Mouse (Mus musculus): ENCODE data around the gene Rilpl1. TPM values are rescaled to one million over a fixed set of nuclear protein-coding genes. Genes with fewer than 3 reads are reported as not detected.

Rilpl1 gene
- polyA plus RNA-seq, 1 experiment from 2014 or later = 11.6 TPM

DNA sequence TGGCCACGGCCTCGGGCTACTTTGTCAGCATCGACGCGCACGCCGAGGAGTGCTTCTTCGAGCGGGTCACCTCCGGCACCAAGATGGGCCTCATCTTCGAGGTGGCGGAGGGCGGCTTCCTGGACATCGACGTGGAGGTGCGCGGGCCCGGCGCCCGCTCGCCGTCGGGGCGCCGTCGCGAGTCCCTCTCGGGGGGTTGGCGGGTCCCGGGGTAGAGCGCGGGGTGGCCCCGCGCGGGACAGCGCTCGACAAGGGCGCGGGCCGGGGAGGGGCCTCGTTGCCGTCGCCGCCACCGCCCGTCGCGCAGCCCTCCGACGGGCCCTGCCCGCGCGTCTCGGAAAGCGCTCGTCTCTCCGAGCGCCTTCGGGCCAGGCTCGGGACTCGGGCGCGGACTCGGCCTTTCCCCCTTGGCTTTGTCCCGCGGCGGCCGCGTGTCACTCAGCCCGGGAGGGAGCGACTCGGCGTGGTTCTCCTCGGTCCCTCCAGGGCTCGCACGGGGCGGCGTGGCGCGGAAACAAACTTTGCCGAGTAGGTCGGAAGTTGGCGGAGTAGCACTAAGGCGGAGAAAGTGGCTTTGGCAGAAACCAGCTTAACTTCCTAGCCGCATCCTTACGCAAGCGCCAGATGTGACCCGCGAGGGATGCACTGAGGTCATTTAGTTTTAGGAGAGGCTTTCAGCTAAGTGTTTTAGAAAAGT lies 9.9 kb upstream of the Rilpl1 start:
- H3K9me3 ChIP-seq = no peaks in the 10 kb centered on the region
- H3K4me2 ChIP-seq (replicated peaks) = peak overlapping the region; percentile 87
- peak overlapping the region; percentile 68 for H3K27ac ChIP-seq (replicated peaks)
- no peaks in the 10 kb centered on the region for H3K27me3 ChIP-seq
- peak overlapping the region; percentile 62 for H3K9ac ChIP-seq (replicated peaks)
- ATAC-seq (replicated peaks) = peak; percentile 80
- under 1% methylated on average over 82 of the region's 89 CpGs for WGBS
- peaks cover 22% of the 10 kb centered on the region for H3K4me1 ChIP-seq
- peak overlapping the region; percentile 97 for H3K4me3 ChIP-seq
- peaks cover 26% of the 10 kb centered on the region for H3K36me3 ChIP-seq

DNA sequence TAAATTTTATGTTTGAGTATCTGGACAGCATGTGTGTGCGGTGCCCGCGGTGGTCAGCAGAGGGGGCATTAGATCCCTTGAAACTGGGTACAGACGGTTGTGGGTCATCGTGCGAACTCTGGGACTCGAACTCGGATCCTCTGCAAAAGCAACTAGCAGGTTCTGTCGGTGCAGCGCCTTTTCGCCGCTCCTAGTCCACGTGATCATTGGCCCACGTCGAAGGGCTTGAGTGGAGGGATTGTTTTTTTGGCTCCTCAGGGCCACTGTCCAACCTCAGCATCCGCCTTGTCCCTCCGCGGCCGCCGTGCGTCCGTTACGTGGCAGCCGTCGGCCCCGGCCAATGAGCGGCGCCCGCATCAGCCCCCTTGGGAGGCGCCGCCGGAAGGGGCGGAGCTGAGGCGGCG lies 9.2 kb upstream of the Rilpl1 start, which contains the start of gene Tmed2:
Tmed2 (plus strand) TSS at position 313 of the 404 bp plus-strand sequence.
- H3K4me1 ChIP-seq = peaks cover 22% of the 10 kb centered on the region
- H3K9ac ChIP-seq (replicated peaks) = peak within 1 kb of the TSS; percentile 62
- peak within 1 kb of the TSS; percentile 68 for H3K27ac ChIP-seq (replicated peaks)
- peak; percentile 97 for ATAC-seq (replicated peaks)
- H3K4me2 ChIP-seq (replicated peaks) = peak within 1 kb of the TSS; percentile 87
- H3K36me3 ChIP-seq = peaks cover 20% of the 10 kb centered on the region
- H3K27me3 ChIP-seq = no peaks in the 10 kb centered on the region
- H3K4me3 ChIP-seq = peak within 1 kb of the TSS; percentile 97
- WGBS = under 1% methylated on average over 35 of the region's 35 CpGs
- H3K9me3 ChIP-seq = no peaks in the 10 kb centered on the region

DNA sequence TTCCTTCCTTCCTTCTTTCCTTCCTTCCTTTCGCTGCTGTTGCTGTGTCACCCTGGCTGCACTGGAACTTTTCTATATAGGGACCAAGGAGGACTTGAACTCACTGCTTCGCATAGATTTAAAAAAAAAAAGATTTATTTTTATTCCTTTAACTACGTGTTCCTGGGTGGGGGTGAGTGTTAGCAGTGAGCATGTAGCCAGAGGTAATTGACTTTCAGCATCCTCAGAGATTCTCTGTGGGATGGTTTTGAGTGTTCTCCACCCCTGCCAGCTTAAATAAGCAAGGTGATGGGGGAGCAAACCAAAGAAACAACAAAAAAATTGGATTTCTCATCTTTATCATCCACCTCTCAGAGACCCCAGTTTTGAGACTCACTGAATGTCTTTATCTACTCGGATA lies 8.7 kb upstream of the Rilpl1 start:
- peak overlapping the region; percentile 33 for H3K4me2 ChIP-seq (replicated peaks)
- no peaks in the 10 kb centered on the region for H3K27me3 ChIP-seq
- no peaks in the 10 kb centered on the region for H3K9me3 ChIP-seq
- H3K4me3 ChIP-seq = peak overlapping the region; percentile 97
- peak overlapping the region; percentile 22; the same call in 1 of the 2 replicates for H3K9ac ChIP-seq (replicated peaks)
- peak overlapping the region; percentile 68 for H3K27ac ChIP-seq (replicated peaks)
- H3K4me1 ChIP-seq = peaks cover 22% of the 10 kb centered on the region
- no peak for ATAC-seq (replicated peaks)
- WGBS = 74% methylated on average over 4 of the region's 4 CpGs
- H3K36me3 ChIP-seq = peaks cover 15% of the 10 kb centered on the region

DNA sequence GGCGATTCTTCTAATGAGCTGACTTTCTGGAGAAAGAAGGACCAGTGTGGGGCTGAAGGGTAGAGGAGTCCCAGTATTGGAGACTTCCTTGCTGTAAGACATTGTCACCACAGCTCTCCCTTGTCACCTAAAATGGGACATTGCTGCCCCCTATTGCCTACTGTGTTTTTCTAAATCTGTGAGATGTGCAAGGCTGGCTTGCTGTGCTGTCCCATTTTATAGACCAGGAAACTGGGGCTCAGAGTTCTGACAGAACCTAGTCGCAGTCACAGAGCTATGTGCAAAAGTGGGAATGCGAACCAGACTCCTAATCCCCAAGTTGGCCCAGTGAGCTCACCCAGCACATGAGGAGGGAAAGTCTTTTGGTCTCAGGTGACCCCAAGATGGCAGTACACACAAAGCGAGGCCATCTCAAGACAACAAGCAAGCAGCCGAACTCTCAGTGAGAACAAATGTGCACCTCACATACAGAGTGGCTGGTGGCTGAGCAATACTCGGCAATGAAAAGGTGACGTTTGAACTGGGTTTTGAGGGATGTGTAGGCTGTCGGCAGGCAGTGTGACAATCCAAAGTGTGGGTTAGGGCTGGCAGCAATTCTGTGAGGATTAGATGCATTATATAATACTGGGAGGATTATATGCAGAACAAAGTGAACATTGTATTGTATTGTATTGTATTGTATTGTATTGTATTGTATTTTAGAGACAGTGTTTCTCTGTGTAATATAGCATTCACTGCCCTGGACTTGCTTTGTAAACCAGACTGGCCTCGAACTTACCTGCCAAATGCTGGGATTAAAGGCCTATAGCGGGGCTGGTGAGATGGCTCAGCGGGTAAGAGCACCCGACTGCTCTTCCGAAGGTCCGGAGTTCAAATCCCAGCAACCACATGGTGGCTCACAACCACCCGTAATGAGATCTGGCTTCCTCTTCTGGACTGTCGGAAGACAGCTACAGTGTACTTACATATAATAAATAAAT lies 7.9 kb upstream of the Rilpl1 start:
- 77% methylated on average over 16 of the region's 16 CpGs for WGBS
- no peak overlapping the region for H3K4me3 ChIP-seq
- H3K9ac ChIP-seq (replicated peaks) = no peak overlapping the region
- no peaks in the 10 kb centered on the region for H3K27me3 ChIP-seq
- no peaks in the 10 kb centered on the region for H3K9me3 ChIP-seq
- peaks cover 22% of the 10 kb centered on the region for H3K4me1 ChIP-seq
- H3K4me2 ChIP-seq (replicated peaks) = no peak overlapping the region
- H3K27ac ChIP-seq (replicated peaks) = no peak overlapping the region
- no peak for ATAC-seq (replicated peaks)
- peaks cover 7% of the 10 kb centered on the region for H3K36me3 ChIP-seq

DNA sequence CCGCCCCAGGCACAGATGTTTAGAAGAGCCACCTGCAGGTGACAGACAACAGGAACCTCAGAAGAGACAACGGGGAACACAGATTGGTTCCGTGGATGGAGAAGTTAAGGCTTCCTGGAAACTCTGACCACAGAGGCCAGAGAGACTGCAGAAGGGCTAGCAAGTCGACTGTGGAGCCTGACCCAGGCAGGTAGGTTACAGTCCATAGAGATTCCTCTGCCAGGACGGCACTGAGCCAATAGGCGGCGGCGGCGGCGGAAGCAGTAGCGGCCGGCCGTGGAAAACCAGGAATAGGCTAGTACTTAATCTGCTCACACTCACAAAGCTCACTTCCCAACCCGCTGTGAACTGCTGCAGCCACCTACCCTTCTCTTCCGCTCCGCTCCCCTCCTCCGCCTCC lies 5.6 kb upstream of the Rilpl1 start:
- no peaks in the 10 kb centered on the region for H3K27me3 ChIP-seq
- ATAC-seq (replicated peaks) = no peak
- no peak overlapping the region for H3K27ac ChIP-seq (replicated peaks)
- WGBS = 2% methylated on average over 16 of the region's 17 CpGs
- 0 out of 2 replicates have a peak overlapping the region, but pooled peaks have one; percentile 12 for H3K4me2 ChIP-seq (replicated peaks)
- H3K4me1 ChIP-seq = peaks cover 12% of the 10 kb centered on the region
- H3K9me3 ChIP-seq = no peaks in the 10 kb centered on the region
- H3K4me3 ChIP-seq = no peak overlapping the region
- no peaks in the 10 kb centered on the region for H3K36me3 ChIP-seq
- H3K9ac ChIP-seq (replicated peaks) = no peak overlapping the region

DNA sequence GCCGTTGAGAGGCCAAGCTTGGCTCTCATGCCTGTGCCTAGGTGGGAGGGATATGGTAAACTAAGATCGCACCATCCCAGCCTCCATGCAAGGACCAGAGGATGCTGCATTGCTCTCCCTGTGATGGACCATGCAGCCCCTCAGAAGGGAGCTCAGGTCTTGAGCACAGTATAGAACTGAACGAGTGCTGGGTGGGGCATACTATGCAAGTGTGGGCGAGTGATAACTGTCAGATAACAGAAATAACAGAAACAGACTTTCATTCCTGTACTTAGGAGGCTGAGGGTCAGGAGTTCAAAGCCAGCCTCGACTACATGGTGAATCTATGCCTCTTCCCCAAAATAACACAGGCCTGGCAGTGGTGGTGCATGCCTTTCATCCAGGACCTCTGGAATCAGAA lies 3.8 kb upstream of the Rilpl1 start:
- H3K27me3 ChIP-seq = no peaks in the 10 kb centered on the region
- WGBS = 69% methylated on average over 5 of the region's 5 CpGs

DNA sequence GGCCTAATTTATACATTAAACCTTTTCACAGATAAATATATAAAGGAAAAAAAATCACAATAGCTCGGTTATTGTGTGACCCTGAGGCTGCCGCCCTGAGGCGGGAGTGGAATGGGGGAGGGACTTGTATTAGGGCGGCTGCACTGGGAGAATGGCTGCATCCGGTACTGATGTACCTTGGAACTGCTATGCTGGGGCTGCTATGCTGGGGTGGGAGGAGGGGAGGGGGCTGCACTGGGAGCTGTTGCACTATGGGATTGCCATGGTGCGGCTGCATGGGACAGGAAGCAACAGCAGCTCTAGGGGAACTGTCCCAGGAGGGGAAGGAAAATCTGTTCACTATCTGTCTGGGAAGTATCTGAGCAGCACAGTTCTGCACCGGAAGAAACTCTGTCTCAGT lies 1.3 kb upstream of the Rilpl1 start:
- H3K4me3 ChIP-seq = no peak overlapping the region
- 31% methylated on average over 7 of the region's 7 CpGs for WGBS
- no peaks in the 10 kb centered on the region for H3K9me3 ChIP-seq
- H3K9ac ChIP-seq (replicated peaks) = no peak overlapping the region
- ATAC-seq (replicated peaks) = no peak
- H3K36me3 ChIP-seq = no peaks in the 10 kb centered on the region
- no peaks in the 10 kb centered on the region for H3K27me3 ChIP-seq
- no peak overlapping the region for H3K4me2 ChIP-seq (replicated peaks)
- H3K27ac ChIP-seq (replicated peaks) = no peak overlapping the region
- peaks cover 36% of the 10 kb centered on the region for H3K4me1 ChIP-seq

More for the DNA sequence above, 3.8 kb upstream of the Rilpl1 start:
- peaks cover 16% of the 10 kb centered on the region for H3K4me1 ChIP-seq
- H3K9me3 ChIP-seq = no peaks in the 10 kb centered on the region
- H3K27ac ChIP-seq (replicated peaks) = no peak overlapping the region
- H3K4me3 ChIP-seq = no peak overlapping the region
- no peak for ATAC-seq (replicated peaks)
- H3K36me3 ChIP-seq = no peaks in the 10 kb centered on the region
- no peak overlapping the region for H3K9ac ChIP-seq (replicated peaks)
- H3K4me2 ChIP-seq (replicated peaks) = no peak overlapping the region

DNA sequence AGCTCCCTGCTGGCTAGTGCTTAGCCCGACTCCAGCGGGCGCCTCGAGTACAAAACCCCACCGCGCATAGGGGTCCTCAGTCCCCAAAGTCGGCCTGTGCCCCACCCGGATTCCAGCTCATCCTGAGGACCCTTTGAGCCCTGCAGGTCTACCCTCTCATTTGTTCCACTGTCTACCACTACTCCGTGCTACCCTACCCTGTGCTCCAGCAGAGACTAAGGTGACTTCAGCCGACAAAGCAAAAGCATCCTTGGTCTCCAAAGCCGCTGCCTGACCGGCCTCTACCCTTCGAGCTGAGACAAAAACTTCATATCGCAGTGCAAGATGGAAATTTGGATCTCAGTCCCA lies 366 bp upstream of the Rilpl1 start:
- Histone ChIP-seq H3K4me2 (replicated peaks) (peak overlapping the region; percentile 78), H3K27me3 (no peaks in the 10 kb centered on the region), H3K9me3 (no peaks in the 10 kb centered on the region), H3K4me1 (peaks cover 33% of the 10 kb centered on the region), H3K36me3 (no peaks in the 10 kb centered on the region), H3K27ac (replicated peaks) (peak overlapping the region; percentile 74), H3K9ac (replicated peaks) (peak overlapping the region; percentile 58), H3K4me3 (peak overlapping the region; percentile 56)
- whole genome bisulfite sequencing = 8% methylated on average over 14 of the region's 14 CpGs
- peak; percentile 62 for ATAC-seq (replicated peaks)

DNA sequence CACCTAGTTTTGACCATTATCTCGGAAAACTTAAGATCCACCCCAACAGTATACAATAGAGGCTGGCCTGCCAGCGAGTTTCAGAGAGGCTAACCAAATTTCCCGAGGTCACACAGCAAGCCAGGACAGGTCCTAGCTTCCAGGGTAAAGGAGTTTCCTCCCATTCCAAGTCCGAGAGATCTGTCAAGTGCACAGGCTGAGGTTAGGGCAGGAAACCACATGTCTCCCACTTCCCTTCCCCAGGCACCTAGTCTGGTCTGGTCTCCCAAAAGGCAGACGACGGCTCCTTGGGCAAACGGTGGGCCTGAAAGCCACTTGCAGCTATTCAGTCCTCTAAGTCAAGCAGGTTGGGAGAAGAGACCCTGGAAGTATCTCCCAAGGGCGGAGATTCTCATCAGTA lies 1.5 kb downstream of the Rilpl1 start:
- peaks cover 33% of the 10 kb centered on the region for H3K4me1 ChIP-seq
- H3K9ac ChIP-seq (replicated peaks) = peak overlapping the region; percentile 58; the same call in 1 of the 2 replicates
- no peak overlapping the region for H3K27ac ChIP-seq (replicated peaks)
- H3K4me3 ChIP-seq = peak overlapping the region; percentile 56
- no peak for ATAC-seq (replicated peaks)
- H3K9me3 ChIP-seq = no peaks in the 10 kb centered on the region
- H3K4me2 ChIP-seq (replicated peaks) = peak overlapping the region; percentile 78
- no peaks in the 10 kb centered on the region for H3K36me3 ChIP-seq
- 66% methylated on average over 8 of the region's 8 CpGs for WGBS
- no peaks in the 10 kb centered on the region for H3K27me3 ChIP-seq

DNA sequence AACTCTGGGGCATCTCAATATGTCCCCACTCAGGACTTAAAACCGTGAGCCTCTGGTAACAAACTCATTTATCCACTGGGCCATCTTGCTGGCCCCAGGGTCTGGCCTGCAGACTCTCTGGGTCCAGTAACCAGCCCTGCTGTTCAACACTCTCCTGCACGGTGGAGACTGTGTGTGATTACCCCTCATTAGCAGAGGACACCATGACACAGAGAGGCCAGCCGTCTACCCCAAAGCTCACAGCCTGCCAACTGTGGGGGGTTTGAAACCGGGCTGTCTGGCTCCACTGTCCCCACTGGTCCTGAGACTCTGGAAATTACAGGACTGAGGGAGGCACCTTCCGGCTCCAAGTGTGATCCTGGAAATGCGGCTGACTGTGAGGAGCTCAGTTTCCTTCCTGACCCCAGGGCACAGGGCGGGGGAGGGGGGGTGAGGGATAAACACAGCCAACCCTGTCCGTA lies 2.0 kb downstream of the Rilpl1 start:
- Histone ChIP-seq H3K4me1 (peaks cover 33% of the 10 kb centered on the region), H3K27me3 (no peaks in the 10 kb centered on the region), H3K27ac (replicated peaks) (peak overlapping the region; percentile 4), H3K9ac (replicated peaks) (no peak overlapping the region; the same call in 1 of the 2 replicates), H3K36me3 (no peaks in the 10 kb centered on the region), H3K4me3 (peak overlapping the region; percentile 20), H3K9me3 (no peaks in the 10 kb centered on the region), H3K4me2 (replicated peaks) (peak overlapping the region; percentile 78)
- no peak for ATAC-seq (replicated peaks)
- 49% methylated on average over 8 of the region's 8 CpGs for WGBS

DNA sequence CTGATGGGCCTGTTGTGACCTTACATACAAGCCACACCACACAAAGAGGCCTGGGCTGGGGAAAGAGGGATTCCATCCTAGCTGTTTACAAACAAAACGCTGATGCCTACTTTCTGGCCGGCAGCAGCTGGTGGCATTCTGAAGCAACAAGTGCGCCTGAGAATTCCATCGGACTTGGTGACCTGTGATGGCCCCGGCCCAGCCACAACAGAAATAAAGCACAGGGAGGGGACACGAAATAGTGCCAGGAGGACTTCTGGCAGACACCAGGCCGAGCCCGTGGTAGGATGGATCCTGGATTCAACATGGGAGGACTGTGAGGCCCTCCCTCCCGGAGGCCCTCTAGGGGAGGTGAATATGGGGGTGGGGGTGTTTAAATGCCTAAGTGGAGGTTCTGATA lies 2.4 kb downstream of the Rilpl1 start:
- Histone ChIP-seq H3K27me3 (no peaks in the 10 kb centered on the region), H3K4me1 (peaks cover 33% of the 10 kb centered on the region), H3K4me2 (replicated peaks) (peak overlapping the region; percentile 78), H3K4me3 (peak overlapping the region; percentile 20), H3K27ac (replicated peaks) (peak overlapping the region; percentile 4), H3K36me3 (no peaks in the 10 kb centered on the region), H3K9me3 (no peaks in the 10 kb centered on the region), H3K9ac (replicated peaks) (no peak overlapping the region; the same call in 1 of the 2 replicates)
- ATAC-seq (replicated peaks) = no peak
- WGBS = 42% methylated on average over 9 of the region's 9 CpGs

DNA sequence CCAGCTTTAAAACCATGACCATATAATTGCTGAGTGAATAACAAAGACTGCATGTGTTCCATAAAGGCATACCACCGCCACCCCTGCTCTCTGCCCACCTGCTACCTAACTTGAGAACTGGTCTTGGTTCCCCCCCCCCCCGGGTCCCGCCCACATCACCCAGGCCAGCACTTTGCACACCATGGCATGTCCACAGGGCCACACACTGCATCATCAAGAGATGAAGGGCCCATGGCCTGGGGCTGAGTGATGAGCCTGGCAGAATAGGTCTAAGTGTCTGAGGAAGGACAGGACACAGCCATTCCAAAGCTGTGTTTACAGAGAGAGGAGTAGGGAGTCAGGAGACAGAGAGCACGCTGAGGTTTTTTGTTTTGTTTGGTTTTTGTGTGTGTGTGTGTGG lies 2.8 kb downstream of the Rilpl1 start:
- Histone ChIP-seq H3K4me3 (no peak overlapping the region), H3K36me3 (no peaks in the 10 kb centered on the region), H3K9ac (replicated peaks) (no peak overlapping the region), H3K4me1 (peaks cover 33% of the 10 kb centered on the region), H3K9me3 (no peaks in the 10 kb centered on the region), H3K27me3 (no peaks in the 10 kb centered on the region), H3K27ac (replicated peaks) (no peak overlapping the region), H3K4me2 (replicated peaks) (no peak overlapping the region)
- no peak for ATAC-seq (replicated peaks)
- WGBS = 62% methylated on average over 4 of the region's 4 CpGs
